Mouse (Mus musculus): ENCODE measurements around the gene Tenm4.
A peak's percentile ranks its signal among the peaks of the same experiment; 100 is the strongest.
"Not testable (repeated sequence)": the region's sequence is repeated elsewhere in the genome, so short reads cannot be mapped to it uniquely, and the experiment has no call there.

Tenm4 gene

GRCm38 (mm10) chr7:96890035-96890621 lies 719.1 kb downstream of the Tenm4 start:
- no peak for DNase-seq (ENCODE audit: low spot score in 2 of 2)

GRCm38 (mm10) chr7:96890987-96891386 lies 719.9 kb downstream of the Tenm4 start:
- DNase-seq (ENCODE audit: low spot score in 2 of 2): no peak

- peak; percentile 61 to 62 for DNase-seq (ENCODE audit: low spot score in 2 of 2)
Measured at GRCm38 (mm10) chr7:96899036-96899569, 728.1 kb downstream of the Tenm4 start.

- DNase-seq (ENCODE audit: low spot score in 2 of 2): no peak
Measured at GRCm38 (mm10) chr7:96902183-96902582, 731.1 kb downstream of the Tenm4 start.

- DNase-seq (ENCODE audit: low spot score in 2 of 2): no peak
Measured at GRCm38 (mm10) chr7:96903088-96903985, 732.3 kb downstream of the Tenm4 start.

GRCm38 (mm10) chr7:96904442-96904841 lies 733.4 kb downstream of the Tenm4 start:
- DNase-seq (ENCODE audit: low spot score in 2 of 2): no peak

GRCm38 (mm10) chr7:96904936-96905335 lies 733.9 kb downstream of the Tenm4 start:
- no peak for DNase-seq (ENCODE audit: low spot score in 2 of 2)

GRCm38 (mm10) chr7:96905422-96905821 lies 734.4 kb downstream of the Tenm4 start:
- DNase-seq (ENCODE audit: low spot score in 2 of 2): no peak

GRCm38 (mm10) chr7:96906216-96906615 lies 735.2 kb downstream of the Tenm4 start:
- no peak for DNase-seq (ENCODE audit: low spot score in 2 of 2)

GRCm38 (mm10) chr7:96907971-96908680 lies 737.1 kb downstream of the Tenm4 start:
- DNase-seq (ENCODE audit: low spot score in 2 of 2): no peak

GRCm38 (mm10) chr7:96909856-96910255 lies 738.8 kb downstream of the Tenm4 start:
- no peak for DNase-seq (ENCODE audit: low spot score in 2 of 2)

GRCm38 (mm10) chr7:96910310-96910960 lies 739.4 kb downstream of the Tenm4 start:
- DNase-seq (ENCODE audit: low spot score in 2 of 2): no peak

- DNase-seq (ENCODE audit: low spot score in 2 of 2): peak; percentile 91 to 93
Measured at GRCm38 (mm10) chr7:96914031-96914430, 743.0 kb downstream of the Tenm4 start.

- DNase-seq (ENCODE audit: low spot score in 2 of 2): peak; percentile 63 to 75
Measured at GRCm38 (mm10) chr7:96915452-96916105, 744.5 kb downstream of the Tenm4 start.

- DNase-seq (ENCODE audit: low spot score in 2 of 2): no peak
Measured at GRCm38 (mm10) chr7:96920447-96921095, 749.5 kb downstream of the Tenm4 start.

GRCm38 (mm10) chr7:96922927-96923326 lies 751.9 kb downstream of the Tenm4 start:
- DNase-seq (ENCODE audit: low spot score in 2 of 2): no peak

GRCm38 (mm10) chr7:96943715-96944377 lies 772.8 kb downstream of the Tenm4 start:
- no peak for DNase-seq (ENCODE audit: low spot score in 2 of 2)

GRCm38 (mm10) chr7:96946501-96946900 lies 775.5 kb downstream of the Tenm4 start:
- DNase-seq (ENCODE audit: low spot score in 2 of 2): not testable (repeated sequence)

GRCm38 (mm10) chr7:96951281-96952051 lies 780.4 kb downstream of the Tenm4 start, which contains the start of gene Nars2:
Gene Nars2 (plus strand): TSS chr7:96951505.
- DNase-seq (ENCODE audit: low spot score in 2 of 2): peak; percentile 86 to 90

Measured in right cerebral cortex, adult 2 months (tissue).